Mouse (Mus musculus) E14TG2a.4 (cell line): Measurements from ENCODE around the gene Itpkb.
A peak's percentile ranks its signal among the peaks of the same experiment; 100 is the strongest.

Source experiments
- CTCF ChIP-seq: conservative IDR thresholded peaks from 2 replicates; pipeline ENCODE4 v1.5.1; 2014; ENCODE audit warnings: low read length
- NANOG ChIP-seq: IDR thresholded peaks from 2 replicates; pipeline ENCODE4 v1.6.1; 2014; ENCODE audit warnings: borderline replicate concordance, low read length, mixed read lengths
- POU5F1 ChIP-seq: IDR thresholded peaks from 2 replicates; pipeline ENCODE4 v1.6.1; 2014; ENCODE audit warnings: low read length, borderline replicate concordance

- TF ChIP-seq CTCF: peak; percentile 100
- no peak for TF ChIP-seq POU5F1
- TF ChIP-seq NANOG: no peak
These were observed 97.9 kb downstream of the Itpkb start for GRCm38 (mm10) chr1:180428101-180428712.
